Mouse (Mus musculus) neural tube, embryonic 11.5 days (tissue): ENCODE data around the gene Prkx. TPM values are rescaled to one million over a fixed set of nuclear protein-coding genes. Genes with fewer than 3 reads are reported as not detected.
A peak's percentile ranks its signal among the peaks of the same experiment; 100 is the strongest.

Source experiments
- ATAC-seq: fragments of 200-750 bp; cut with Nextera tagmentation; 2 replicates; pipeline ENCODE4 v1.8.0; 2017; ENCODE audit warnings: moderate number of reproducible peaks, mild to moderate bottlenecking, moderate TSS enrichment, moderate library complexity; ENCODE audit not compliant: insufficient read depth, low FRiP score, low TSS enrichment
- DNase-seq: peaks from one replicate; pipeline ENCODE4 v3.0.0-alpha.2; 2015; ENCODE audit warnings: low spot score
- H3K27ac ChIP-seq: fragments of 300-500 bp; sonication (generic); 2 replicates; pipeline ENCODE4 v1.5.1; 2014; ENCODE audit warnings: low read depth, mild to moderate bottlenecking, low read length
- H3K27me3 ChIP-seq: fragments of 300-500 bp; sonication (generic); 2 replicates; pipeline ENCODE4 v1.6.1; 2014; ENCODE audit warnings: mild to moderate bottlenecking, low read length, mixed read lengths; ENCODE audit not compliant: control insufficient read depth, insufficient read depth
- H3K36me3 ChIP-seq: fragments of 300-500 bp; sonication (generic); 2 replicates; pipeline ENCODE4 v1.6.1; 2014; ENCODE audit warnings: mild to moderate bottlenecking, low read length, moderate library complexity, mixed read lengths; ENCODE audit not compliant: control insufficient read depth, insufficient read depth
- H3K4me1 ChIP-seq: fragments of 300-500 bp; sonication (generic); 2 replicates; pipeline ENCODE4 v1.6.1; 2014; ENCODE audit warnings: low read length, mixed read lengths; ENCODE audit not compliant: control insufficient read depth, insufficient read depth
- H3K4me2 ChIP-seq: fragments of 300-500 bp; sonication (generic); 2 replicates; pipeline ENCODE4 v1.6.1; 2014; ENCODE audit warnings: low read depth, mild to moderate bottlenecking, moderate library complexity
- H3K4me3 ChIP-seq: fragments of 300-500 bp; sonication (generic); 2 replicates; pipeline ENCODE4 v1.5.1; 2014; ENCODE audit warnings: low read depth, low read length
- H3K9ac ChIP-seq: fragments of 300-500 bp; sonication (generic); 2 replicates; pipeline ENCODE4 v1.6.1; 2014; ENCODE audit warnings: mild to moderate bottlenecking, low read length
- H3K9me3 ChIP-seq: fragments of 300-500 bp; sonication (generic); 2 replicates; pipeline ENCODE4 v1.6.1; 2016; ENCODE audit warnings: low read length; ENCODE audit not compliant: control insufficient read depth
- WGBS: fragments of 180-500 bp; shearing (Covaris S2); extraction: QIAGEN DNeasy Blood & Tissue Kit; methylation state at CpG from one replicate; pipeline ENCODE4 v1.1.7; 2014; 5-methylcytosine and 5-hydroxymethylcytosine counted together
- polyA plus RNA-seq: library from polyadenylated mRNA; unstranded; fragments of >200 nt; fragmentation: Nextera tagmentation; extraction: Ambion mirVana; gene quantifications from 2 replicates; pipeline ENCODE4 v1.2.1, GENCODE M21; 2014

Prkx gene
- 19.6 and 21.5 TPM in 2 replicates for polyA plus RNA-seq

GRCm38 (mm10) chrX:77796238-77796835 lies at the start of gene Prkx:
Gene Prkx, minus strand, starts transcription at chrX:77796278.
- H3K9me3 ChIP-seq = no peaks in the 10 kb centered on the region

GRCm38 (mm10) chrX:77812031-77812430 lies 16.0 kb upstream of the Prkx start:
- H3K9me3 ChIP-seq = no peaks in the 10 kb centered on the region
- H3K4me1 ChIP-seq = no peaks in the 10 kb centered on the region
- 58% methylated on average over 6 of the region's 6 CpGs for WGBS
- H3K9ac ChIP-seq = no peak overlapping the region
- H3K27ac ChIP-seq = no peak overlapping the region
- ATAC-seq = no peak
- no peaks in the 10 kb centered on the region for H3K36me3 ChIP-seq
- no peak overlapping the region for H3K4me2 ChIP-seq
- H3K27me3 ChIP-seq = no peaks in the 10 kb centered on the region
- no peak for DNase-seq
- no peak overlapping the region for H3K4me3 ChIP-seq

More at GRCm38 (mm10) chrX:77796238-77796835, at the start of gene Prkx:
- no peaks in the 10 kb centered on the region for H3K4me1 ChIP-seq
- H3K27me3 ChIP-seq = no peaks in the 10 kb centered on the region
- 28% methylated on average over 18 of the region's 19 CpGs for WGBS
- peak within 1 kb of the TSS; percentile 47 for H3K4me2 ChIP-seq
- ATAC-seq = peak; percentile 76
- H3K27ac ChIP-seq = no peak within 1 kb of the TSS
- no peak for DNase-seq
- H3K4me3 ChIP-seq = peak within 1 kb of the TSS; percentile 57
- H3K36me3 ChIP-seq = no peaks in the 10 kb centered on the region
- peak within 1 kb of the TSS; percentile 59 for H3K9ac ChIP-seq

- Histone ChIP-seq H3K9me3 (no peaks in the 10 kb centered on the region), H3K27me3 (no peaks in the 10 kb centered on the region), H3K4me3 (peak overlapping the region; percentile 28), H3K36me3 (no peaks in the 10 kb centered on the region), H3K4me2 (peak overlapping the region; percentile 33), H3K4me1 (no peaks in the 10 kb centered on the region), H3K9ac (no peak overlapping the region), H3K27ac (no peak overlapping the region)
- peak; percentile 76 for ATAC-seq
- 21% methylated on average over 17 of the region's 17 CpGs for WGBS
- peak; percentile 55 for DNase-seq
These were observed 14.6 kb upstream of the Prkx start for GRCm38 (mm10) chrX:77810608-77811206.

GRCm38 (mm10) chrX:77808602-77809001 lies 12.5 kb upstream of the Prkx start:
- H3K4me2 ChIP-seq = no peak overlapping the region
- H3K4me1 ChIP-seq = no peaks in the 10 kb centered on the region
- no peak overlapping the region for H3K4me3 ChIP-seq
- WGBS = 21% methylated on average over 2 of the region's 2 CpGs
- no peaks in the 10 kb centered on the region for H3K36me3 ChIP-seq
- no peak for ATAC-seq
- no peak overlapping the region for H3K27ac ChIP-seq
- H3K9me3 ChIP-seq = no peaks in the 10 kb centered on the region
- DNase-seq = peak; percentile 36
- no peaks in the 10 kb centered on the region for H3K27me3 ChIP-seq
- H3K9ac ChIP-seq = no peak overlapping the region

GRCm38 (mm10) chrX:77802293-77802692 lies 6.2 kb upstream of the Prkx start:
- H3K4me3 ChIP-seq = no peak overlapping the region
- H3K4me1 ChIP-seq = no peaks in the 10 kb centered on the region
- no peak overlapping the region for H3K27ac ChIP-seq
- WGBS = 88% methylated on average over 2 of the region's 2 CpGs
- DNase-seq (no peak), ATAC-seq (no peak)
- H3K27me3 ChIP-seq = no peaks in the 10 kb centered on the region
- H3K4me2 ChIP-seq = no peak overlapping the region
- no peak overlapping the region for H3K9ac ChIP-seq
- no peaks in the 10 kb centered on the region for H3K9me3 ChIP-seq
- H3K36me3 ChIP-seq = no peaks in the 10 kb centered on the region

GRCm38 (mm10) chrX:77801543-77801942 lies 5.5 kb upstream of the Prkx start:
- ATAC-seq (no peak), DNase-seq (no peak)
- Histone ChIP-seq H3K4me1 (no peaks in the 10 kb centered on the region), H3K27ac (no peak overlapping the region), H3K27me3 (no peaks in the 10 kb centered on the region), H3K9me3 (no peaks in the 10 kb centered on the region), H3K4me2 (no peak overlapping the region), H3K4me3 (no peak overlapping the region), H3K9ac (no peak overlapping the region), H3K36me3 (no peaks in the 10 kb centered on the region)
- WGBS = 65% methylated on average over 1 of the region's 1 CpGs

GRCm38 (mm10) chrX:77799554-77799953 lies 3.5 kb upstream of the Prkx start:
- H3K4me3 ChIP-seq = no peak overlapping the region
- no peak overlapping the region for H3K27ac ChIP-seq
- DNase-seq = no peak
- H3K4me1 ChIP-seq = no peaks in the 10 kb centered on the region
- H3K9ac ChIP-seq = no peak overlapping the region
- no peaks in the 10 kb centered on the region for H3K36me3 ChIP-seq
- H3K27me3 ChIP-seq = no peaks in the 10 kb centered on the region
- H3K4me2 ChIP-seq = no peak overlapping the region
- 87% methylated on average over 3 of the region's 3 CpGs for WGBS
- no peaks in the 10 kb centered on the region for H3K9me3 ChIP-seq
- no peak for ATAC-seq

- no peak overlapping the region for H3K4me2 ChIP-seq
- H3K27ac ChIP-seq = no peak overlapping the region
- no peaks in the 10 kb centered on the region for H3K36me3 ChIP-seq
- ATAC-seq (no peak), DNase-seq (no peak)
- H3K27me3 ChIP-seq = no peaks in the 10 kb centered on the region
- no peaks in the 10 kb centered on the region for H3K9me3 ChIP-seq
- H3K9ac ChIP-seq = no peak overlapping the region
- no peak overlapping the region for H3K4me3 ChIP-seq
- H3K4me1 ChIP-seq = no peaks in the 10 kb centered on the region
These were observed 1.7 kb upstream of the Prkx start for GRCm38 (mm10) chrX:77797801-77798200.

GRCm38 (mm10) chrX:77796916-77797315 lies 838 bp upstream of the Prkx start:
- ATAC-seq (no peak), DNase-seq (no peak)
- Histone ChIP-seq H3K36me3 (no peaks in the 10 kb centered on the region), H3K4me1 (no peaks in the 10 kb centered on the region), H3K9ac (no peak overlapping the region), H3K27me3 (no peaks in the 10 kb centered on the region), H3K4me3 (no peak overlapping the region; the same call in 1 of the 2 replicates), H3K27ac (no peak overlapping the region), H3K4me2 (no peak overlapping the region; the same call in 1 of the 2 replicates), H3K9me3 (no peaks in the 10 kb centered on the region)
- 68% methylated on average over 1 of the region's 1 CpGs for WGBS
